Mouse (Mus musculus): ENCODE data around the gene Dctn5.

Dctn5 gene

DNA sequence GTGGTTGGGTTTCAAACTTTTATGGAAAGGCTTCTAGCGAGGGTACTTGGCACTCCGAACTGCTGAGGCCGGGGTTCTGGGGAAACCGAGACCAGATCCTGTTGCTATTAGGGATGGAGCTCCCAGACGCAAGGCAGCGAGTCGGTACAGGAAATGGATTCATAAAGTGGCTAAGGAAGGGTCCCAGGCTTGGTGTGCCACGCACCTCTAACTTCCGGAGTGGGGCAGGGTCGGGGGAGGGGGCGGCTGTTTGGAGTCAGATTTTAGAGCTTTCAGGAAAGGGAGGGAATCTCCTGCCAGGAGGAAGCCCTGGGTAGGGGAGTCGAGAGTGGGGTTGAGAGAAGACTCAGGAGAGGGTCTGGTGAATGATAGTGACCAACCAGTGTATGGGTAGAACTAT lies 27.2 kb downstream of the Dctn5 start:
- no peak for DNase-seq (ENCODE audit: low spot score)

DNA sequence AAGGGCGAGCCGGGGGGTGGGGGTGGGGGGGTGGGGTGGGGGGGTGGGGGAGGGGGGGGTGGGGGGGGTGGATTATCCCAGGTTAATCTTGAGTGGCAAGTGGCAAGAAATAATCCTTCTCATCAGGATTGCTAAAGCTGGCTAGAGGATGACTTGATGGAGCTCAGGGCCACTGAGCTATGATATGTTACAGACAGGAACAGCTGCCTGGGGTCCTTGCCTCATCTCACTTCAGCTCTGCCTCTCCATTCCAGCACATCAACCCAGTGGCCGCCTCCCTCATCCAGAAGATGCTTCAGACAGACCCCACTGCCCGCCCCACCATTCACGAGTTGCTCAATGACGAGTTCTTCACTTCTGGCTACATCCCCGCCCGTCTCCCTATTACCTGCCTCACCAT lies 30.9 kb downstream of the Dctn5 start:
- no peak for DNase-seq (ENCODE audit: low spot score)

- DNase-seq (ENCODE audit: low spot score) = no peak
These were observed 34.4 kb downstream of the Dctn5 start for GRCm38 (mm10) chr7:122167203-122167602.

DNA sequence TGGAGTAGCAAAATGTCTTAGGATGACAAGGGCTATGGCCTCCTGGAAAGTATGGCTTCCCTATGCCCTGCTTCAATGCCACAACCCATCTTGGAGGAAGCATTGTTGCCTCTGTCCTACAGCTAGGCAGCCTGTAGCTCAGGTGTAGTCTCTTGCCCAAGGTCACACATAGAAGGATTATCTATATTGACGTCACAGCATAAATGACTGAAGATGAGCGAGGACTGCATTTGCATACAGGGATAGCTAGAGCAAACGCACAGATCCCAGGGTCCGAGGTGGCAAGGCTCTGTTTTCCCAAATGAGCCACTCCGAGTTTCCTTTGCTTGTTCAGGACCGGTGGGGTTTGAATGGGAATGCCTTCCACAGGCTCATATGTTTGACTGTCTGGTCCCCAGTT lies 37.9 kb downstream of the Dctn5 start:
- no peak for DNase-seq (ENCODE audit: low spot score)

GRCm38 (mm10) chr7:122171613-122172012 lies 38.8 kb downstream of the Dctn5 start:
- DNase-seq (ENCODE audit: low spot score) = no peak

GRCm38 (mm10) chr7:122180720-122181119 lies 47.9 kb downstream of the Dctn5 start:
- no peak for DNase-seq (ENCODE audit: low spot score)

- DNase-seq (ENCODE audit: low spot score) = no peak
These were observed 51.7 kb downstream of the Dctn5 start for GRCm38 (mm10) chr7:122184569-122184968.

DNA sequence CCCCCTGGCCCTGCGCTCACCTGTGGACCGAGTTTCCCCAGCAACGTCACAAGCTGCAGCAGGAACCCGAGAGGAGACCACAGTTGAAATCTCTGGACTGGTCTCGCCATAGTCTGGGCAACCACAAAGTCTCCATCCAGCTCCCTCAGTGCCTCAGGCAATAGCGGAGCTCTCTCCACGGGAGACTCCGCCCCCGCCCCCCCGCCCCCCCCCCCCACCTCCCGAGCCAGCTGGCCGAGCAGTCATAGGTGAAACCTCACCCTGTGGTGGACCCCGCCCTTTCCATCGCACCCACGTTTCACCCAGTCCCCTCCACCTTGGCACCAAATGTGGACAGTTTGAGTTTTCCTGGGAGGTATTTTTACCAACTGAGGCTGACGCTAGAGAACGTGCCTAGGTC lies 53.2 kb downstream of the Dctn5 start, which contains the start of gene Ern2:
Gene Ern2, minus strand, starts transcription at position 165 of the 400 bp plus-strand sequence.
- DNase-seq (ENCODE audit: low spot score) = no peak

- DNase-seq (ENCODE audit: low spot score) = no peak
These were observed 56.6 kb downstream of the Dctn5 start for GRCm38 (mm10) chr7:122189484-122189883.

- DNase-seq (ENCODE audit: low spot score) = no peak
These were observed 58.3 kb downstream of the Dctn5 start for GRCm38 (mm10) chr7:122191097-122191496.

DNA sequence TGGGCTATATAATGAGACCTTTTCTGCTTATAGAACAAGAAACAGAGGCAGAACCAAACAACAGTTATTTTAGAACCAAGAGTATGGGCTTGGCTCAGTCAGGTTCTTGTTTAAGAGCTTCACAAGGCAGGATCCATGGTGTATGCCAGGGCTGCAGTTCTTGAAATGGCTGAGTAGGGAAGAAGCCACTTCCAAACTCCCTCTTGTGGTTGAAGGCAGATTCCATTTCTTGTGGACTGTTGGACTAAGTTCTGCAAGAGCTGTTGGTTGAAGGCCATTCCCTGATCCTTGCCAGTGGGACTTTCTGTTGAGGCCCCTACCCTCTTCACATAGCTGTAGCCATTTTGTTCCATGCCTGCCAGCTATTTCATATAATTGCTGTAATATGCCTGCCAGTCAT lies 61.1 kb downstream of the Dctn5 start:
- DNase-seq (ENCODE audit: low spot score) = no peak

DNA sequence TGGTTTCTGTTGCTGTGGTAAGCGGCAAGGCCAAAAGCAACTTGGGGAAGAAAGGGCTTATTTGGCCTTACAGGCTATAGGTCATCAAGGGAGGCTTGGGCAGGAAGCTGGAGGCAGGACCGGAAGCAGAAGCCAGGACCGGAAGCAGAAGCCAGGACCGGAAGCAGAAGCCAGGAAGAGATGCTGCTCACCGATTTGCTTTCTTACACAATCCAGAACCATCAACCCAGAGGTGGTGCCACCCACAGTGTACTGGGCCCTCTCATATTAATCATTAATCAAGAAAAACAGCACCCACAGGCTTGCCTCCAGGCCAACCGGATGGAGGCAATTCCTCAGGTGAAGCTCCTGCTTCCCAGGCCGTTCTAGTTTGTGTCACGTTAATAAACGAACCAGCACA lies 63.9 kb downstream of the Dctn5 start:
- DNase-seq (ENCODE audit: low spot score) = no peak

DNA sequence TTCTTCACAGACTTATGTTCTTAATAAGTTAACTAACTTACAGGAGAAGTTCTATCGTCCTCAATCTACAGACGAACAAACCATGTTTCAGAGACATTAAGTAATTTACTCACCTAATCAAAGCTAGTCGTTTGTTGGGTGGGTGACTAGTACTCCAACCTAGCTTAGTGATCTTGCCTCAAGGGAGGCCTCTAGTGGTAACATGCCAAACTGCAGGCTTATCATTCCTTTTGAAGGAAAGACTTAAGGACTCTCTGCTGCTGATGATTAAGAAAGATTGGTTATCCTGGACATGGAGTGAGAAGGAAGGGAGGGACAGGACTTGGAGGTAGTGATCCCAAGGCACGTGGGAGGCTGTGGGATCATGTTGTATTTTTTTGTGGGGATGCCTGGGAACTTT lies 64.5 kb downstream of the Dctn5 start:
- DNase-seq (ENCODE audit: low spot score) = no peak
